Mouse (Mus musculus) heart, embryonic 15.5 days (tissue): ENCODE measurements around the gene Arhgap10. TPM values are rescaled to one million over a fixed set of nuclear protein-coding genes. Genes with fewer than 3 reads are reported as not detected.

Experiments used
- ATAC-seq: fragments of 200-750 bp; cut with Nextera tagmentation; replicated peaks from 2 replicates; pipeline ENCODE4 v1.8.0; 2017; ENCODE audit warnings: low read depth, moderate TSS enrichment; ENCODE audit not compliant: insufficient number of reproducible peaks, insufficient read depth, low FRiP score
- H3K27ac ChIP-seq: fragments of 300-500 bp; sonication (generic); 2 replicates; pipeline ENCODE4 v1.5.1; 2015; ENCODE audit warnings: mild to moderate bottlenecking, inconsistent platforms
- H3K27me3 ChIP-seq: fragments of 300-500 bp; sonication (generic); 2 replicates; pipeline ENCODE4 v1.6.1; 2015; ENCODE audit warnings: inconsistent platforms
- H3K36me3 ChIP-seq: fragments of 300-500 bp; sonication (generic); 2 replicates; pipeline ENCODE4 v1.6.1; 2015; ENCODE audit warnings: mild to moderate bottlenecking, inconsistent platforms
- H3K4me1 ChIP-seq: fragments of 300-500 bp; sonication (generic); replicated peaks from 2 replicates; pipeline ENCODE4 v1.6.1; 2015; ENCODE audit warnings: inconsistent platforms
- H3K4me2 ChIP-seq: fragments of 300-500 bp; sonication (generic); 2 replicates; pipeline ENCODE4 v1.6.1; 2015; ENCODE audit warnings: inconsistent platforms, mild to moderate bottlenecking, moderate library complexity
- H3K4me3 ChIP-seq: fragments of 300-500 bp; sonication (generic); 2 replicates; pipeline ENCODE4 v1.5.1; 2015; ENCODE audit warnings: mild to moderate bottlenecking, inconsistent platforms
- H3K9ac ChIP-seq: fragments of 300-500 bp; sonication (generic); 2 replicates; pipeline ENCODE4 v1.6.1; 2015; ENCODE audit warnings: mild to moderate bottlenecking, inconsistent platforms
- H3K9me3 ChIP-seq: fragments of 300-500 bp; sonication (generic); replicated peaks from 2 replicates; pipeline ENCODE4 v1.6.1; 2016; ENCODE audit warnings: inconsistent platforms
- WGBS: fragments of 180-500 bp; shearing (Covaris S2); methylation state at CpG from one replicate; pipeline ENCODE4 v1.1.7; 2015; ENCODE audit warnings: mixed read lengths; 5-methylcytosine and 5-hydroxymethylcytosine counted together
- polyA plus RNA-seq: library from polyadenylated mRNA; unstranded; fragments of >200 nt; fragmentation: Nextera tagmentation; extraction: Ambion mirVana; gene quantifications from 2 replicates; pipeline ENCODE4 v1.2.1, GENCODE M21; 2015

Gene Arhgap10
- polyA plus RNA-seq, 1 experiment from 2014 or later = 29.3 TPM

DNA sequence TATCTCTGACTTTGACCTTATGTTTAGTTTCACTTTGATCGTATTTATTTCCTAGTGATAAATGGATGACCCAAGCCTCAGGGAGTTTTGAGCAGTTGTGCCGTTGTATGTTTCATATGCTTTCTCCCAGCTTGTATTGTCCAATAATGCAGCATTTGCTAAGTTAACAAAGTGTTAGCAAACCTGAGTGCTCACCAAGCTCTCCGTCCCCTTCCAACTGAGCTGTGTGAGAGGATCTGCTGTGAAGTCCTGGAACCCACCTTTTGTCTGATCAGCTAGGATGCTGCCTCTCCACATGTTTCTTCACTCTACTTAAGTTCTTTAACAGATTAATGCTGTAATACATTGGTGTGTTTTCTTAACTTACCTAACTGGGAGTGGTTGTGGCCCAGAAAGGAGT, 276.4 kb downstream of the Arhgap10 start:
- Histone ChIP-seq H3K9ac (no peak overlapping the region), H3K36me3 (no peaks in the 10 kb centered on the region; the same call in 1 of the 2 replicates), H3K4me1 (no peaks in the 10 kb centered on the region), H3K27me3 (no peaks in the 10 kb centered on the region), H3K27ac (no peak overlapping the region), H3K4me2 (no peak overlapping the region), H3K9me3 (no peaks in the 10 kb centered on the region), H3K4me3 (no peak overlapping the region)
- ATAC-seq = no peak
- 86% methylated on average over 3 of the region's 3 CpGs for WGBS

DNA sequence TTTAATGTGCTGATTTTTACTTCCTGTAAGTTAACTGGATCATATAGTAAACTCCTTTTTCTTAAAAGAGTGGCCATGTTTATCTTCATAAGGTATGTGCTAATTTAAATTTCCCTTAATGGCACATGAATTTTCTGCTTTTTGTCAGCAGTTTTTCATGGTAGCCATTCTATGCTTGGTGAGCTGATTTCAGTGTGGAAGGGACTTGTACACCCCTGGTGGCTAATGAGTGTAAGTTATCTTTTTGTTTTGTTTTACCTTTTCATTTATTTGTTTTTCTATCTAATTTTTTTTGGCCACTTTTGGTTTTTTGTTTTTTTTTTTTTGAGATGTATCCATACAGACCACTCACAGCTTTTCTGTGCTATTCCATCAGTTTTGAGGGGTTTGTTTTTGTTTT, 278.3 kb downstream of the Arhgap10 start:
- H3K27ac ChIP-seq = no peak overlapping the region
- H3K4me2 ChIP-seq = no peak overlapping the region
- H3K4me1 ChIP-seq = peaks cover 2% of the 10 kb centered on the region; the same call in 1 of the 2 replicates
- H3K27me3 ChIP-seq = no peaks in the 10 kb centered on the region
- no peaks in the 10 kb centered on the region for H3K36me3 ChIP-seq
- H3K9me3 ChIP-seq = no peaks in the 10 kb centered on the region
- no peak for ATAC-seq
- H3K9ac ChIP-seq = no peak overlapping the region
- H3K4me3 ChIP-seq = no peak overlapping the region

DNA sequence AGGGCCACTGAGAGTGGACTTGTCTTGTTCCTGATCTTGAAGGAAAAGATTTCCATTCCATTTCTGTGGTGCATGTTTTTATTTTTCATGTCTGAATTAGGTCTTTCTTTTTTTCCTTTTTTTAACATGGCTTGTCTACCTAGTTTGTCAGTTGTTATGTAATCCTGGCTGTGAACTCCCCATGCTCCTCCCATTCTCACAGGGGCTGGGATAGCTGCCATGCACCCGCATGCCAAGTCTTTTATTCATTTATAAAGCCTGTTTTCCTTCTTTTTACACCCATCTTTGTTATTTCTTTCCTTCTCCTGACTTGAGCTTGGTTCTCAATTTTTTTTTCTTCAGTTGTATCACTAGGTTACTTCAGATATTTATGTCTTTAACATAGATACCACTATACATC, 281.1 kb downstream of the Arhgap10 start:
- WGBS = 86% methylated on average over 1 of the region's 1 CpGs
- no peak for ATAC-seq
- H3K4me3 ChIP-seq = no peak overlapping the region
- no peak overlapping the region for H3K9ac ChIP-seq
- peaks cover 28% of the 10 kb centered on the region for H3K4me1 ChIP-seq
- no peaks in the 10 kb centered on the region for H3K9me3 ChIP-seq
- no peak overlapping the region for H3K4me2 ChIP-seq
- H3K27me3 ChIP-seq = no peaks in the 10 kb centered on the region
- H3K36me3 ChIP-seq = no peaks in the 10 kb centered on the region
- no peak overlapping the region for H3K27ac ChIP-seq

DNA sequence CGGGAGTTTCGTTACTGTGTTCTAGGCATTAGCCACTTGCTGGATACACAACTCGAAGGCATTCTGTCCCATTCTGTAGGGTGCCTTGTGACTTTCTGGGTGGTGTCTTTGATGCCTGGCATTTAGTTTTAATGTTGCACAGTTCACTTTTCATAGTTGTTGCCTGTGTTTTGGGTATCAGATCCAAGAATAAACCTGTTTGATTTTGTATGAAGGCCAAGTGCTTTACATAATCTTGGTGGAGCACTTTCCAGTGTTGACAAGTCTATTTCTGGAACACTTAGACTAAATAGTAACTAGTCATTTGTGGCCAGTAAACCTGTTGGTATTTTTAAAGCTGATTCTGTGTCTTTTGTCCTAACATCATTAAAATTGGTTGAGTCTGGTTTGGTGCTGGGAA, 285.3 kb downstream of the Arhgap10 start:
- peak overlapping the region; percentile 7; the same call in 1 of the 2 replicates for H3K4me2 ChIP-seq
- H3K9me3 ChIP-seq = no peaks in the 10 kb centered on the region
- WGBS = 45% methylated on average over 3 of the region's 3 CpGs
- no peak; the same call in 1 of the 2 replicates for ATAC-seq
- no peaks in the 10 kb centered on the region for H3K27me3 ChIP-seq
- no peak overlapping the region for H3K9ac ChIP-seq
- H3K4me1 ChIP-seq = peaks cover 34% of the 10 kb centered on the region
- no peaks in the 10 kb centered on the region for H3K36me3 ChIP-seq
- no peak overlapping the region for H3K4me3 ChIP-seq
- peak overlapping the region; percentile 72 for H3K27ac ChIP-seq

DNA sequence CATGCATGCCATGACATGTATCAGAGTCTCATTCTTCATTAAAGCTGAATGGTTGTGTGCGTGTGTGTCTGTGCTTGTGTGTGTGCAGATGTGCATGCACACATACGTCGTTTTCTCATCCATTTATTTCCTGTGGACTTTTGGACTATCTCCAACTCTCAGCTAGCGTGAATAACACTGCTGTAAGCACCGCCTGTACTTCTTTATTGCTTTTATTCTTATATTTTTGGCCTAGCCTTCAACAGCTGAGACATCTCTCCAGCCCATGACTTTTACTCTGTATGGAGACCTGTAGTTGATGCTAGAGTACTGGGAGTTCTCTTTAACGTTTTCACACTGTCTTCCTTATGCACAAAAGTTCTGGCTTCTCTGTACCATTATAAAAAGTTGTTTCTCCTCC, 285.9 kb downstream of the Arhgap10 start:
- Histone ChIP-seq H3K9ac (no peak overlapping the region), H3K36me3 (no peaks in the 10 kb centered on the region), H3K27me3 (no peaks in the 10 kb centered on the region), H3K27ac (peak overlapping the region; percentile 72), H3K4me1 (peaks cover 34% of the 10 kb centered on the region), H3K9me3 (no peaks in the 10 kb centered on the region), H3K4me3 (no peak overlapping the region), H3K4me2 (0 out of 2 replicates have a peak overlapping the region, but pooled peaks have one; percentile 7)
- no peak for ATAC-seq
- WGBS = 43% methylated on average over 6 of the region's 6 CpGs

DNA sequence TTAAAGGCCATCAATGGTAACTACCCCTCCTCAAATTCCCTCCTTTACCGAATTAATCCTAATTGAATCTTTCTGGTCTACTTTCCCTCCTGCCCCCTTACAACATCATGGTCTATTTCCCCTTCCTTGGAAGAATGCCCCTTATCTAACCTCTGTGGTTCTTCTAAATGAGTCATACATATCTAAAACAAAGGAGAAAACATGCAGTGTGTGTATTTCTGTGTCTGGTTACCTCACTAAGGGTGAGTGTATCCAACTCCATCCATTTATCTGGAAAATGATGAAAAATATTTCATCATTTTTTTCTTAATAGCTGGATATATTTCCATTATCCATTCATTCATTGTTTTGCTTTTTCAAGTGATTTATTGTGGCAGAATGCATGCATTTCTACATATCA, 286.5 kb downstream of the Arhgap10 start:
- Histone ChIP-seq H3K4me3 (no peak overlapping the region), H3K4me2 (no peak overlapping the region), H3K36me3 (no peaks in the 10 kb centered on the region), H3K27ac (no peak overlapping the region), H3K9ac (no peak overlapping the region), H3K27me3 (no peaks in the 10 kb centered on the region), H3K9me3 (no peaks in the 10 kb centered on the region), H3K4me1 (peaks cover 34% of the 10 kb centered on the region)
- no peak for ATAC-seq
- 85% methylated on average over 1 of the region's 1 CpGs for WGBS

DNA sequence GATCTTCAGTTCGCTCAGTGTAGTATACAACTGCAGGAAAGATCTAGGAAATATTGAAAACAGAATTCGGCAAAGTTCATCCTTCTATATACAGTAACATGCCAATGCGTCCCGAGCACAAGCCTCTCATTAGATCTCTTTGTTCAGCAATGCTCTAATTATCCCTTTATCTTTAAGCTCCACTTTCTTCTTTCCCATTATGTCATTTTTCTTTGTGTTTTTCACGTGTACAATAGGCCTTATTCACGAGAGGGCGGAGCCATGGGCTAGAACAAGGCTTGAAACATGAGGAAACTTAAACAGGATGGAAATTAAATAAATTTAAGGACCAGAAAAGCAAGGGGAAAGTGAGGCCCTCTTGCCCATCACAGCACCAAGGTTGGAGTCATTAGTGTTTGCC, 289.1 kb downstream of the Arhgap10 start:
- no peaks in the 10 kb centered on the region for H3K27me3 ChIP-seq
- peaks cover 25% of the 10 kb centered on the region for H3K4me1 ChIP-seq
- H3K4me2 ChIP-seq = no peak overlapping the region
- no peaks in the 10 kb centered on the region for H3K9me3 ChIP-seq
- H3K9ac ChIP-seq = no peak overlapping the region
- no peak overlapping the region for H3K4me3 ChIP-seq
- 84% methylated on average over 7 of the region's 7 CpGs for WGBS
- H3K27ac ChIP-seq = no peak overlapping the region
- H3K36me3 ChIP-seq = no peaks in the 10 kb centered on the region
- ATAC-seq = no peak

DNA sequence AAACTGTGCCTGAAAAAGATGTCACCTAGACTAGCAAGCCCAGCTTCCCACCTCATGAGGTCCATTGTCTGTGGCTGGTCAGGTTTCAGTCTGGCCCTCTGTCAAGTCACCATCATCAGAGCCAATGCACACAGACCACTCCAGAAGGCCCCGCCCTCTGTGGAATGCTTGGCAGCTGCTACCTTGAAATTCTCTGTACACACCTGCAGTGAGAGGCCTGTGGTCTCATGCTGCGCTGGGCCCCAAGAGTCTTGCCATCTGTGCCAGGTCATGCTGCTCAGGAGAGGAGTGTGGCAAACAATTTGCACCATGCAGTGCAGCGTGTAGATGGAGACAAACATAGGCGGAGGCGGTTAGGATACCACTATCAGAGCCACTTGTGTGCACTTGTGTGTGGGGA, 290.0 kb downstream of the Arhgap10 start:
- Histone ChIP-seq H3K4me2 (no peak overlapping the region), H3K27me3 (no peaks in the 10 kb centered on the region), H3K9me3 (no peaks in the 10 kb centered on the region), H3K27ac (no peak overlapping the region), H3K4me3 (no peak overlapping the region), H3K4me1 (peaks cover 18% of the 10 kb centered on the region), H3K36me3 (no peaks in the 10 kb centered on the region), H3K9ac (no peak overlapping the region)
- WGBS = 74% methylated on average over 5 of the region's 5 CpGs
- no peak for ATAC-seq

DNA sequence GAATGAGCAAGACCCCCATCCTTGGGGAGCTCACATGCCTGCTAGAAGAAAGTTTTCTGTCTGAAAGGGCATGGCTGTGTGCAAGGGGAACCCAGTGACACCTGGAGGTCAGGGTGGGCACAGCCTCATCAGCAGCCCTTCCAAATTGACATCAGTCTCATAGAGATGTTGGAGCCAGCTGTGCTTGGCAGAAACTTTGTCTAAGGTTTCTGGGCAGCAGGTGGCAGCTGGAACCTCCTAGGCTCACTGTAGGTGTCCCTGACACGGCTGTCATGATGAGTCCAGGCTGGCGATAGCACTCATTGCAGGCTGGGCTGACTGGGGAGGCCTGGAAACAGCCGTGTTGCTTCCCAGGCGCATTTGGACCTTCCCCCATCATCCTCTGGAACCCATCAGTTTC, 294.6 kb downstream of the Arhgap10 start:
- H3K9ac ChIP-seq = no peak overlapping the region
- H3K36me3 ChIP-seq = no peaks in the 10 kb centered on the region
- H3K4me1 ChIP-seq = peaks cover 3% of the 10 kb centered on the region; the same call in 1 of the 2 replicates
- no peaks in the 10 kb centered on the region for H3K27me3 ChIP-seq
- 0 out of 2 replicates have a peak, but pooled peaks have one; percentile 50 for ATAC-seq
- H3K4me2 ChIP-seq = no peak overlapping the region
- no peaks in the 10 kb centered on the region for H3K9me3 ChIP-seq
- no peak overlapping the region for H3K4me3 ChIP-seq
- WGBS = 40% methylated on average over 4 of the region's 4 CpGs
- H3K27ac ChIP-seq = no peak overlapping the region

DNA sequence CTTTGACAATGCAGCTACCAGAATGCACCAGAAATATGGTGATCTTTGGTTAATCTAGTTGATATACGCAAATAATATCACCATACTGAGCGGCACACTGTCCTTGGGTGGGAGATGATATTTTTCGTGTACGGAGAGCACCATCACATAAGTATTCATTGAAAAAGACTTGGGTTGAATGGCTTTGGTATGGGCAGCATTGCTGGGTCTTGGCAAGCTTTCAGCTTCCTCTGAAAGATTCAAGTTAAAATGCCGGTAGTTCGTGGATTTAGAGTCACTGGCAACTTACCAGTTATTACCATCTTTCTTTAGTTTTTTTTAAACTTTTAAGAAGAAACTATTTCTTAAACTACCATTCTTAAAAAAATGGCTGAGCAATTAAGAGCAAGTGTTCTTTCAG, 302.6 kb downstream of the Arhgap10 start:
- H3K4me2 ChIP-seq = no peak overlapping the region
- no peak for ATAC-seq
- H3K9ac ChIP-seq = no peak overlapping the region
- H3K4me3 ChIP-seq = no peak overlapping the region
- no peak overlapping the region for H3K27ac ChIP-seq
- no peaks in the 10 kb centered on the region for H3K36me3 ChIP-seq
- 70% methylated on average over 6 of the region's 6 CpGs for WGBS
- H3K27me3 ChIP-seq = no peaks in the 10 kb centered on the region
- H3K4me1 ChIP-seq = peaks cover 15% of the 10 kb centered on the region
- no peaks in the 10 kb centered on the region for H3K9me3 ChIP-seq

DNA sequence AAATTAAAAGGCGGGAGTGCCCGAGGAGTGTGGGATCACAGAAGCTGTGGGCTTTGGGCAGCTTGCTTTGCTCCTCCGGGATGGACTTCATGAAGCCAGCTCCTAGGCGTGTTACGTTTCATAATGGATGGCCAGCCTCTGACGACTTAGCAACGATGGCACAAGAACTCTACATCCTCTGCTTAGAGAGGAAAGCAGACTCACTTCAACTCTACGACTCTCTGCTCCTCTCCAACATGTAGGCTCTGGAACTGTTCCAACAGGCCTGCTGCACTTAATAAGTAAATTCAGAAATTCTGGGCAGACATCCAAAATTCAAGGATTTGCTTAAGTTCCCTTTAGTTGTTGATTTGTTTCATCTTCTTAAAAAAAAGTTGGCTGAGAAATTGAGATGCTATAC, 303.1 kb downstream of the Arhgap10 start:
- Histone ChIP-seq H3K4me3 (no peak overlapping the region), H3K27ac (peak overlapping the region; percentile 64; the same call in 1 of the 2 replicates), H3K9me3 (no peaks in the 10 kb centered on the region), H3K9ac (no peak overlapping the region), H3K36me3 (no peaks in the 10 kb centered on the region), H3K27me3 (no peaks in the 10 kb centered on the region), H3K4me2 (peak overlapping the region; percentile 32; the same call in 1 of the 2 replicates), H3K4me1 (peaks cover 15% of the 10 kb centered on the region)
- 40% methylated on average over 8 of the region's 8 CpGs for WGBS
- ATAC-seq = no peak

DNA sequence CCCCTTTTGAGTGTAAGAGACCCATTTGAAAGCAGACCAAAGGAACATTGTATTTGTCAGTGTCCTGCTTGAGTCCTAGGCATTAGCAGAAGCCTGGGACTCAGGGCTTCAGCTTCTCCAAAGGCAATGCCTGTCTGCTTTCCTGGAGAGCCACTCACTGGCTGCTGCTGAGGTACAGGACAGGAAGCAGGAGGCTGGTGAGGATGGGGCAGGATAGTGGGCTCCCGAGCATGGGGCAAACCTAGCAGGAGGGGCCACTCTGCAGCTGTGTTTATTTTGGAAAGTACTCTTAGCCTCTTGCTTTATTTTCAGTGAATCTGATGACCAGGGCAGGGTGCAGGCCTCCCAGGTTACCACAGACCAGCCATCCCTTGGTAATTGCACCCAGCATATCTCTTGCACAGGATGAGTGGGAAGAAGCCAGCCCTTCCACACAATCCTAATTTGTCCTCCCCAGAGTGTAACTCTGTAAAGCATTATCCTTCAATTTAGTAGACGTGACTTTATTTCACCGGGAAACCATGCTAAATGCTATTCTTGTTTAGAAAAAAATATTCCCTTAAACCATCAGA, 303.8 kb downstream of the Arhgap10 start:
- 56% methylated on average over 3 of the region's 3 CpGs for WGBS
- ATAC-seq = no peak

More for the DNA sequence above, 303.8 kb downstream of the Arhgap10 start:
- no peak overlapping the region for H3K27ac ChIP-seq
- H3K27me3 ChIP-seq = no peaks in the 10 kb centered on the region
- H3K4me3 ChIP-seq = no peak overlapping the region
- H3K4me1 ChIP-seq = peaks cover 15% of the 10 kb centered on the region
- no peaks in the 10 kb centered on the region for H3K9me3 ChIP-seq
- no peak overlapping the region for H3K4me2 ChIP-seq
- H3K36me3 ChIP-seq = no peaks in the 10 kb centered on the region
- no peak overlapping the region for H3K9ac ChIP-seq
